Mouse (Mus musculus) monocyte, adult 5-6 weeks (primary cell): ENCODE results near the gene Cdh22. TPM values are rescaled to one million over a fixed set of nuclear protein-coding genes. Genes with fewer than 3 reads are reported as not detected.

Experiments
- ATAC-seq: fragments of 153-309, 156-312 bp; replicated peaks from 2 replicates; pipeline ENCODE4 v1.8.0; 2017; ENCODE audit warnings: mild to moderate bottlenecking; ENCODE audit not compliant: low TSS enrichment, insufficient number of reproducible peaks, severe bottlenecking, poor library complexity, low FRiP score
- total RNA-seq: library from RNA; stranded (forward); fragments of 200-1000, 200-491, 200-594 nt; gene quantifications from 3 replicates; pipeline ENCODE4 v1.2.3, GENCODE M21; 2017

Gene Cdh22
- total RNA-seq, 1 experiment from 2014 or later, result 0.57 TPM

DNA sequence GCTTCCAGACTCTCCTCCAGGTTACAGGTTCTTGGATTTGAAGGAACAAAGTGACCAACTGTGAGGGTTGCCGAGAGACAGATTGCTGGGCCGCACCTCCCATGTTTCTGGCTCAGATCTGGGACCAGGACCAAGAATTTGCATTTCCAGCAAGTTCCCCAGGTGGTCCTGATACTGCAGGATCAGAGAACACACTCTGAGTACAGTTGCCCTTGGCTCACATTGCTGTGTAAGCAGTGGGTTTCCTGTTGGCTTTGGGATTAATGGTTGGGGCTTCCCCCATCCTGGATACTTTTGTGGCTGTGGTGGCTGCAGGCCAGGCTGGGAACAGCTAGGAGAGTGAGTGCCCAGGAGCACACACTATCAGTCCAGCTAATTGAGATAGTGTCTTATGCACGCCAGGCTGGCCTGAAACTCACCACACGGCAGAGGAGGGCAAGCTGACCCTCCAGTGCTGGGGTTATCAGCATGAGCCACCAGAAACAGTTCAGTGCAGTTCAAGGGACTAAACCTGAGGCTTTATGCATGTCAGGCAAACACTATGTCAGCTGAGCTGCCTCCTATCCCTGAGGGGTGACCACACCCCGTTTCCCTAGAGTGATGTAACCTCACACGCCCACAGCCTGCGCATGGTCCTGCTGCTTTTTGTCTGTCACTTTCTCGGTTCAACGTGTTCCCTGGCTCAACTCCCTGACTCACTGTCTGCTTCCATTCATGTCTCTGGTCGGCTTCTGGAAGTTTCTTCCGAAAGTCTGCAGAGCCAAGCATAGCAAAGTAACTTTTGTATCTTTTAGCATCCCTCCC, 160.4 kb downstream of the Cdh22 start:
- ATAC-seq, result no peak

DNA sequence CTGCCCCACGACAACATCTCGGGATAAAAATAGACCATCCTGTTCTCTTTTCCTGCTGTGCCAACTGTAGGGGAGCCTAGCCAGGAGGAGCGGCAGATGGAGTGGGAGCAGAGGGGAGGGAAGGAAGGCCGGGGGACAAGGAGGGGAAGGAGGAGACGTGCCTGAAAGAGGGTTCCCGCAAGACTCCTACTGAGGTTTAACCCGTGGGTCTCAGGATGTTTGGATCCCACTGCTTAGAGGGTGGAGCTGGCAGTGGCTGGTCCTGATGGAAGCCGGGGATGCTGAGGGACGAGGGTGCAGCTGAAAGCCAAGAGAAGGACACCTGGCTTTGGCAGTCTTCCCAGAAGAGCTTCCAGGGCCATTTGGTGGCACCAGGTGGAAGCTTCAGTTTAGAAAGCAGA, 161.3 kb downstream of the Cdh22 start:
- no peak for ATAC-seq

DNA sequence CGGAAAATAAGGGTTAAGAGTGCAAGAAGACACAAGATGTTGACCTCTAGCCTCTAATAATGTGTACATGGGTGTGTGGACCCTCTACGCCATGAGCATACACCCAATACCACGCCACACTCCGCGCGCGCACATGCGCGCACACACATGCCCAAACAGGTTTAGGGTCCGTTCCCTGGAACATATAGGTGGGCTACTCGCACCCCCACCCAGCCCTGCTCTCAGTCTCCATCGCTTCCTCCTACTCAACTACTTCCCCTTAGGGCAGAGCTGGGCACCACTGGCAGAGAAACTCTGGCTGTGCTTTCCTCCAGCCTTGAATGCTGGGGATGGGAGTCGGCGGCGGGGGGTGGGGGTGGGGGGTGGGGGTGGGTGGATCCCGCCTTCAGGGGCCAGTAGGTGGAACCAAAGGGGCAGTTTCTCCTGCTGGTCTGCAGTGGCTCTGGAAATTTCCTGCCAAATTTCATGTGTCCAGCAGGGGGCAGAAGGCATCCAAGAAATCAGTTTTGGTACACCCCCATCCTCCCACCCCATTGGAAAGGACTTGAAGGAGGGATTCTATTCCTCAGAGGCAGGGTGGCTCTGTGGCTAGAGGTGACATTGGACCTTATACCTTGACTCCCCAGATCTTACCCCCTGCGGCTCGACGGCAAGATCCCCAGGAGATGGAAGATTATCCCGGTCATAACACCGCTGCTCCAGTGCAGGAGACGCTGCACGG, 164.4 kb downstream of the Cdh22 start:
- no peak for ATAC-seq

DNA sequence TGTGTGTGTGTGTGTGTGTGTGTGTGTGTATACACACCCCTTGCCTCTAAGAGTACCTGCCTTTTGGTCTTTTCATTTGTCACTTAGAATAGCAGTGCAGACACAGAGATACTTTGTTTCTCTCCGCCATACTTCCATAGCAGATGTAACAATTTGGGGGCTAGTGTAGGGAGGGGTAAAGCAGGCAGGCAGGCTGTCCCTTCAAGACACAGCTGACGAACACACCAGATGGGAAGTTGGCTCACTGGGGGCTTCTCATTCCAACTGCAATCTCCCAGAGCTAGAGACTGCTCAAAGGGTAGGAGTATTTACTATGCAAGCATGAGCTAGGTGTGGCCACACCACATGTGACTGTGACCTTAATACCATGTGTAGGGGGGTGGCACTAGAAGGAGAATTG, 165.8 kb downstream of the Cdh22 start:
- ATAC-seq, result no peak

DNA sequence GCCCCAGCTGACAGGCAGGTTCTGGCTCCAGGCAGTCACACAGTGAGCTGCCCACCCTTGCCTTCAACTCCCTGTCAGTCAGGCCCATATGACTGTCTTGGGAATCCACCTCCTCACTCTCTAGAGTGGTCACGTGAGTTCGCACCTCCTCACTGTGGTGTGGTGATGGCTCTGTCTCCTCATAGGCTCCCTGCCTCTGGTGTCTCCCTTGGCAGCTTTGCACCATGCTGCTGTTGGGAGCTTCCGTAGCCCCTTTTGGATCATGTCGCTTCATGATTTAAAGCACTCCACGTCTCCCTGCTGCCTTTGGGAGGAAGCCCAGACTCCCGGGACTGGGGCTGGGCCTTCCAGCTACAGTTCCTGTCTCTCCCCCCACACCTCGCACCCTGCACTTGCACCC, 170.2 kb downstream of the Cdh22 start:
- ATAC-seq, result no peak

DNA sequence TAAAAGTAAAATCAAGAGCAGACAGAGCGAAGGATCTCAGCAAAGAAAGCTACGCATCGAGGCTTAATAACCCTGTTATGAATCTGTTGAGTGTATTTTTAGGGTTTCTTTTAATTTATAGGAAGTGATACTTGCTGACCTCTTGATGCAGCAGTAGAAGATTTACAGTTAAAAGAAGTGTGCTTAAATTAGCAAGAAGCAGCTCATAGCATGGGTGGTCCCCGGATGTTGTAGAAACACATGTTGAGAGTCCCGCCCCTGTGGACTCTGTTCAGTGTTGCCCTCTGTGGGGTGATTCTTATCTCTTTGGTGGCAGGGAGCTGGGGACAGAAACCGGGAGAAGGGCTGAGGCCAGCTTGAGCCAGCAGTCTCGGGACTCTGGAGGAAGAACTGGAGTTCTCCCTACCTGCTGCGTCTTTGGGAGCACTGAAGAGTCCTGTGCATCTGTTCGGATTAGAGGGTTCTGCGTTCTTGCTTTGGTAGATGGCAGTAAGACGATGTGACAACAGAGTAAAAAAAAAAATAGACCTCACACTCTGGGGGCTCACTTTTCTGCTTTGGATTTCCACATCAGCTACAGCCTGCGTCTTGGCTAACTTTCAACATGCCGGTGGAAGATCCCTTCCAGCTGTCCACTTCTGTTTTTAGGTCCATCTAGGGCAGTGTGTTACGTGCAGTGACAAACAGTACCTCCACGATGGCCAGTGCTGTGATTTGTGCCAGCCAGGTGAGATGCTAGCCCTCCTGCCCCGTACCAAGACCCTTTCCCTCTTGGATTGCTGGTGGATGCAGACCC, 172.8 kb downstream of the Cdh22 start:
- ATAC-seq, result peak; percentile 31; the same call in 1 of the 2 replicates

Other genes with a start within 250 kb of the Cdh22 start
- 25.0 to 47.8 TPM (median 37.3 TPM) in 3 replicates for gene Ncoa5, start 200.0 kb downstream of the Cdh22 start, total RNA-seq
- gene Cd40, start 179.2 kb downstream of the Cdh22 start, total RNA-seq, result 17.7 to 21.3 TPM (median 20.5 TPM) in 3 replicates
- not detected in 3 replicates for gene 1700025C18Rik, start 144.1 kb downstream of the Cdh22 start, total RNA-seq
- gene Slc35c2, start 53.0 kb upstream of the Cdh22 start, total RNA-seq, result 40.2 to 52.6 TPM (median 47.2 TPM) in 3 replicates
- gene Elmo2, start 91.6 kb upstream of the Cdh22 start, total RNA-seq, result 120 to 175 TPM (median 140 TPM) in 3 replicates
- not detected in 3 replicates for gene Zfp663, start 133.9 kb upstream of the Cdh22 start, total RNA-seq
- not detected in 3 replicates for gene Zfp334, start 153.4 kb upstream of the Cdh22 start, total RNA-seq
- 0.19 TPM in 1 of 3 replicates, not detected in the others for gene Ocstamp, start 165.6 kb upstream of the Cdh22 start, total RNA-seq
- gene Slc13a3, start 238.4 kb upstream of the Cdh22 start, total RNA-seq, result not detected in 3 replicates